Mouse (Mus musculus): ENCODE results near the gene Clec16a. TPM values are rescaled to one million over a fixed set of nuclear protein-coding genes. Genes with fewer than 3 reads are reported as not detected.

The Clec16a gene
- total RNA-seq, 2 experiments from 2014 or later: 11.5 to 12.6 TPM

- peak; percentile 75 for ATAC-seq (replicated peaks; ENCODE audit: poor library complexity)
These were observed 32.4 kb downstream of the Clec16a start for GRCm38 (mm10) chr16:10577548-10577947.

GRCm38 (mm10) chr16:10578376-10578775 is 33.2 kb downstream of the Clec16a start:
- ATAC-seq (replicated peaks; ENCODE audit: poor library complexity): no peak

GRCm38 (mm10) chr16:10581234-10581898 is 36.2 kb downstream of the Clec16a start:
- no peak for ATAC-seq (replicated peaks; ENCODE audit: poor library complexity)

- peak; percentile 78 for ATAC-seq (replicated peaks; ENCODE audit: poor library complexity)
These were observed 40.0 kb downstream of the Clec16a start for GRCm38 (mm10) chr16:10585165-10585564.

GRCm38 (mm10) chr16:10586546-10586945 is 41.4 kb downstream of the Clec16a start:
- peak; percentile 51; the same call in 1 of the 2 replicates for ATAC-seq (replicated peaks; ENCODE audit: poor library complexity)

- no peak for ATAC-seq (replicated peaks; ENCODE audit: poor library complexity)
These were observed 55.0 kb downstream of the Clec16a start for GRCm38 (mm10) chr16:10599888-10600740.

- ATAC-seq (replicated peaks; ENCODE audit: poor library complexity): no peak
These were observed 62.7 kb downstream of the Clec16a start for GRCm38 (mm10) chr16:10607802-10608201.

- no peak for ATAC-seq (replicated peaks; ENCODE audit: poor library complexity)
These were observed 64.8 kb downstream of the Clec16a start for GRCm38 (mm10) chr16:10609921-10610320.

- no peak for ATAC-seq (replicated peaks; ENCODE audit: poor library complexity)
These were observed 65.7 kb downstream of the Clec16a start for GRCm38 (mm10) chr16:10610801-10611200.

- ATAC-seq (replicated peaks; ENCODE audit: poor library complexity): no peak
These were observed 66.2 kb downstream of the Clec16a start for GRCm38 (mm10) chr16:10611306-10611705.

GRCm38 (mm10) chr16:10613996-10614395 is 68.9 kb downstream of the Clec16a start:
- no peak for ATAC-seq (replicated peaks; ENCODE audit: poor library complexity)

GRCm38 (mm10) chr16:10620961-10621614 is 75.9 kb downstream of the Clec16a start:
- ATAC-seq (replicated peaks; ENCODE audit: poor library complexity): no peak

GRCm38 (mm10) chr16:10621710-10622109 is 76.6 kb downstream of the Clec16a start:
- ATAC-seq (replicated peaks; ENCODE audit: poor library complexity): no peak

GRCm38 (mm10) chr16:10626116-10626515 is 81.0 kb downstream of the Clec16a start:
- no peak for ATAC-seq (replicated peaks; ENCODE audit: poor library complexity)

- ATAC-seq (replicated peaks; ENCODE audit: poor library complexity): no peak
These were observed 82.1 kb downstream of the Clec16a start for GRCm38 (mm10) chr16:10627136-10627668.

- 0 out of 2 replicates have a peak, but pooled peaks have one; percentile 17 for ATAC-seq (replicated peaks; ENCODE audit: poor library complexity)
These were observed 83.0 kb downstream of the Clec16a start for GRCm38 (mm10) chr16:10628030-10628555.

- peak; percentile 69 for ATAC-seq (replicated peaks; ENCODE audit: poor library complexity)
These were observed 83.8 kb downstream of the Clec16a start for GRCm38 (mm10) chr16:10628960-10629359.

GRCm38 (mm10) chr16:10629361-10629760 is 84.2 kb downstream of the Clec16a start:
- no peak for ATAC-seq (replicated peaks; ENCODE audit: poor library complexity)

GRCm38 (mm10) chr16:10634940-10635339 is 89.8 kb downstream of the Clec16a start:
- ATAC-seq (replicated peaks; ENCODE audit: poor library complexity): no peak

- no peak for ATAC-seq (replicated peaks; ENCODE audit: poor library complexity)
These were observed 92.8 kb downstream of the Clec16a start for GRCm38 (mm10) chr16:10637898-10638297.
